ENCODE assay signal across 10 mouse cellular contexts in the genomic region with DNA sequence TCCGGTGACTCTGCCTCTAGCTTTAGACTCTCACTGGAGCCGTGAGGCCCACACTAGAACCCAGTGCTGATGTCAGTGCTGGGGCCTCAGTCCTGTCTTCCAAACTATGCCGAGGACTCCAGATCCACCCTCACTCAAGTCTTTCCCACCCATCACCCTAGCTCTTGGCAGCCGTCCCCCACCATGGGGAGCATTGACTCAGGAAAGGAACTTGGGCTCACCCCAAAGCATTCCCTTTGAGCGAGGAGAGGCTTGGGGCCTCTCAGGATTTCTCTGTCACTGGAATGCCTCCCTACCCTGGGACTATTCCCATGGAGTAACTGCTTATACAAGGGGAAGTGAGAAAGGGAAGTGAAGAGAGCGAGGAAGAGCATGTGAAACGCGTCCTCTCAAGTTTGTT. TPM values are rescaled to one million over a fixed set of nuclear protein-coding genes. Genes with fewer than 3 reads are reported as not detected.
A peak's percentile ranks its signal among the peaks of the same experiment; 100 is the strongest.
DNase-seq lines count a peak whose midpoint lies in the region; ATAC-seq and TF ChIP-seq lines count a peak whose summit lies in the region.
"Had no signal": no experiment of that assay in that cellular context is flagged by ENCODE, and none has a peak within 500 bp of the region (broad histone marks: within the 10 kb centered on the region; RNA-seq: fewer than 3 reads in every experiment).

No protein-coding gene starts in this region.

- H3K4me2 ChIP-seq in liver, embryonic 13.5 days, result no peak overlapping the region
- H3K4me2 ChIP-seq in forebrain, embryonic 11.5 days (ENCODE audit: low read depth, low read length, severe bottlenecking), result no peak overlapping the region

- H3K9ac ChIP-seq in heart, adult 2 months (ENCODE audit: low read depth, low read length), result no peak overlapping the region
- H3K9ac ChIP-seq in liver, embryonic 13.5 days, result no peak overlapping the region
- H3K9ac ChIP-seq in forebrain, embryonic 11.5 days (ENCODE audit: low read length), result no peak overlapping the region

- TF ChIP-seq POLR2A in heart, adult 2 months (IDR thresholded peaks at IDR 0.05; ENCODE audit: insufficient read depth, low read depth, low read length), result 0 out of 2 replicates have a peak, but pooled peaks have one; percentile 17

- TF ChIP-seq EP300 in heart, adult 2 months (IDR thresholded peaks at IDR 0.05; ENCODE audit: insufficient read depth, low read depth, low read length), result no peak

- H3K27ac ChIP-seq in heart, adult 2 months, result peak overlapping the region; percentile 59
- peak overlapping the region; percentile 65 for H3K27ac ChIP-seq in liver, embryonic 13.5 days
- H3K27ac ChIP-seq in forebrain, embryonic 11.5 days (ENCODE audit: low read depth, low read length), result no peak overlapping the region

- peak; percentile 69 for DNase-seq in gastrocnemius, adult 18-20 months (ENCODE audit: low spot score)
- no peak for DNase-seq in gastrocnemius, postnatal 10 days
- DNase-seq in Muller cell, postnatal 12 days (ENCODE audit: inconsistent ontology term), result peak; percentile 40
- DNase-seq in heart, adult 2 months, result peak; percentile 69 to 75
- DNase-seq in liver, embryonic 13.5 days, result no peak
- no peak for DNase-seq in forebrain, embryonic 11.5 days (ENCODE audit: low spot score)
- DNase-seq in embryo, embryonic 9.5 days (ENCODE audit: extremely low spot score), result no peak
- no peak for DNase-seq in cerebellum, adult 8-10 months

- intact Hi-C loops in heart, adult 2 months (cut with DNase I), result no loop called here

- peaks cover 22% of the 10 kb centered on the region for H3K4me1 ChIP-seq in heart, adult 2 months (ENCODE audit: control insufficient read depth, insufficient read depth, low read length)
- peaks cover 26% of the 10 kb centered on the region for H3K4me1 ChIP-seq in liver, embryonic 13.5 days (replicated peaks)
- H3K4me1 ChIP-seq in forebrain, embryonic 11.5 days (replicated peaks; ENCODE audit: control insufficient read depth, insufficient read depth, low read length), result no peaks in the 10 kb centered on the region

- no peak overlapping the region for H3K4me3 ChIP-seq in heart, adult 2 months
- H3K4me3 ChIP-seq in liver, embryonic 13.5 days (replicated peaks), result no peak overlapping the region
- H3K4me3 ChIP-seq in forebrain, embryonic 11.5 days (ENCODE audit: low read depth, low read length), result no peak overlapping the region

- H3K27me3 ChIP-seq in heart, adult 2 months (ENCODE audit: control insufficient read depth, insufficient read depth, low read length), result no peaks in the 10 kb centered on the region
- no peaks in the 10 kb centered on the region for H3K27me3 ChIP-seq in liver, embryonic 13.5 days
- no peaks in the 10 kb centered on the region for H3K27me3 ChIP-seq in forebrain, embryonic 11.5 days (ENCODE audit: control insufficient read depth, insufficient read depth, low read length)

- no peaks in the 10 kb centered on the region for H3K79me2 ChIP-seq in heart, adult 2 months (replicated peaks; ENCODE audit: control insufficient read depth, insufficient read depth, low read length)

- WGBS in heart, adult 2 months, result 40% methylated on average over 8 of the region's 8 CpGs
- WGBS in liver, embryonic 13.5 days (ENCODE audit: insufficient replicate concordance), result 78% methylated on average over 8 of the region's 8 CpGs
- WGBS in forebrain, embryonic 11.5 days, result 90% methylated on average over 8 of the region's 8 CpGs

- H3K36me3 ChIP-seq in heart, adult 2 months (ENCODE audit: control insufficient read depth, insufficient read depth, low read length), result 0 out of 2 replicates have a peak, but pooled peaks cover 2% of the 10 kb centered on the region
- H3K36me3 ChIP-seq in liver, embryonic 13.5 days, result peaks cover 99% of the 10 kb centered on the region
- H3K36me3 ChIP-seq in forebrain, embryonic 11.5 days (ENCODE audit: control insufficient read depth, insufficient read depth, low read length), result peaks cover 2% of the 10 kb centered on the region; the same call in 1 of the 2 replicates

- no peak for TF ChIP-seq CTCF in heart, adult 2 months (IDR thresholded peaks at IDR 0.05)

- no peak for ATAC-seq in liver, embryonic 13.5 days (ENCODE audit: low read depth)
- ATAC-seq in forebrain, embryonic 11.5 days (replicated peaks; ENCODE audit: low FRiP score), result no peak

- H3K9me3 ChIP-seq in liver, embryonic 13.5 days (replicated peaks), result no peaks in the 10 kb centered on the region
- no peaks in the 10 kb centered on the region for H3K9me3 ChIP-seq in forebrain, embryonic 11.5 days (ENCODE audit: control insufficient read depth, low read length)

RNA-seq across cellular contexts. Expression of a gene that starts 18.1 kb away (rescaled TPM):
- 1 to 10 TPM; 6.2 to 8.7 TPM for total RNA-seq in gastrocnemius, adult 18-20 months (2021)
- 10 to 100 TPM; 13.7 to 18.7 TPM for total RNA-seq in gastrocnemius, postnatal 10 days (2021)
- 10 to 100 TPM in 1 of 2 experiments, 1 to 10 TPM in 1; 8.6 to 10.9 TPM for total RNA-seq in heart, adult 2 months (2021)
- polyA plus RNA-seq in heart, adult 2 months (2012; rRNA removed), result 27.9 and 38.7 TPM in 2 replicates
- polyA plus RNA-seq in liver, embryonic 13.5 days (2015; fragmentation: Nextera tagmentation; extraction: Ambion mirVana), result 62.2 and 69.8 TPM in 2 replicates
- 108 and 118 TPM in 2 replicates for polyA plus RNA-seq in forebrain, embryonic 11.5 days (2014; fragmentation: Nextera tagmentation; extraction: Ambion mirVana)

RNA-seq across cellular contexts. Expression of a gene that starts 21.3 kb away (rescaled TPM):
- 10 to 100 TPM in 1 of 2 experiments, 1 to 10 TPM in 1; 8.9 to 11.2 TPM for total RNA-seq in gastrocnemius, adult 18-20 months (2021)
- total RNA-seq in gastrocnemius, postnatal 10 days (2021), result 10 to 100 TPM; 16.6 to 20.9 TPM
- total RNA-seq in heart, adult 2 months (2021), result 1 to 10 TPM; 8.0 to 8.4 TPM
- 11.7 and 19.0 TPM in 2 replicates for polyA plus RNA-seq in heart, adult 2 months (2012; rRNA removed)
- polyA plus RNA-seq in liver, embryonic 13.5 days (2015; fragmentation: Nextera tagmentation; extraction: Ambion mirVana), result 2.7 and 3.0 TPM in 2 replicates
- 1.8 and 2.5 TPM in 2 replicates for polyA plus RNA-seq in forebrain, embryonic 11.5 days (2014; fragmentation: Nextera tagmentation; extraction: Ambion mirVana)

RNA-seq across cellular contexts. Expression of a gene that starts 33.1 kb away (rescaled TPM):
- 10 to 100 TPM; 76.3 to 85.1 TPM for total RNA-seq in gastrocnemius, adult 18-20 months (2021)
- 10 to 100 TPM; 86.8 to 90.9 TPM for total RNA-seq in gastrocnemius, postnatal 10 days (2021)
- total RNA-seq in heart, adult 2 months (2021), result 10 to 100 TPM; 82.3 to 83.5 TPM
- polyA plus RNA-seq in heart, adult 2 months (2012; rRNA removed), result 71.8 and 104 TPM in 2 replicates
- polyA plus RNA-seq in liver, embryonic 13.5 days (2015; fragmentation: Nextera tagmentation; extraction: Ambion mirVana), result 56.7 and 60.0 TPM in 2 replicates
- polyA plus RNA-seq in forebrain, embryonic 11.5 days (2014; fragmentation: Nextera tagmentation; extraction: Ambion mirVana), result 232 and 246 TPM in 2 replicates

RNA-seq across cellular contexts. Expression of a gene that starts 40.1 kb away (rescaled TPM):
- total RNA-seq in gastrocnemius, adult 18-20 months (2021), result not detected
- not detected for total RNA-seq in gastrocnemius, postnatal 10 days (2021)
- total RNA-seq in heart, adult 2 months (2021), result not detected
- not detected in 2 replicates for polyA plus RNA-seq in heart, adult 2 months (2012; rRNA removed)
- polyA plus RNA-seq in liver, embryonic 13.5 days (2015; fragmentation: Nextera tagmentation; extraction: Ambion mirVana), result not detected in 2 replicates
- not detected in 2 replicates for polyA plus RNA-seq in forebrain, embryonic 11.5 days (2014; fragmentation: Nextera tagmentation; extraction: Ambion mirVana)
- total RNA-seq: adrenal gland, adult 18-20 months had no signal
- polyA plus RNA-seq: limb, embryonic 11.5 days had no signal

RNA-seq across cellular contexts. Expression of a gene that starts 51.9 kb away (rescaled TPM):
- under 1 TPM; 0.21 TPM for total RNA-seq in gastrocnemius, adult 18-20 months (2021)
- under 1 TPM; 0.82 to 0.95 TPM for total RNA-seq in gastrocnemius, postnatal 10 days (2021)
- under 1 TPM; 0.14 to 0.47 TPM for total RNA-seq in heart, adult 2 months (2021)
- 0.25 and 0.67 TPM in 2 replicates for polyA plus RNA-seq in heart, adult 2 months (2012; rRNA removed)
- 2.5 TPM in 2 replicates for polyA plus RNA-seq in liver, embryonic 13.5 days (2015; fragmentation: Nextera tagmentation; extraction: Ambion mirVana)
- 10.1 and 10.7 TPM in 2 replicates for polyA plus RNA-seq in forebrain, embryonic 11.5 days (2014; fragmentation: Nextera tagmentation; extraction: Ambion mirVana)

Comparison
In these comparisons a context has a peak if more than half of its experiments do, and no peak if none do; other contexts are left out.
1. DNase-seq: peak in gastrocnemius, adult 18-20 months (single experiment), Muller cell, postnatal 12 days (single experiment) and heart, adult 2 months (2 of 2); none in gastrocnemius, postnatal 10 days (single experiment), liver, embryonic 13.5 days (single experiment), forebrain, embryonic 11.5 days (single experiment), embryo, embryonic 9.5 days (single experiment) and cerebellum, adult 8-10 months (single experiment).